Mouse (Mus musculus) inflammation-experienced regulatory T-cells (primary cell): ENCODE measurements around the gene Ciz1. TPM values are rescaled to one million over a fixed set of nuclear protein-coding genes. Genes with fewer than 3 reads are reported as not detected.

Source experiments
- polyA plus RNA-seq, 2 experiments: library from polyadenylated mRNA; unstranded; fragments of 100-300 nt; shearing (Covaris generic); gene quantifications; one replicate each; pipeline ENCODE4 v1.2.1; 2017

Ciz1 gene
- 100 to 1,000 TPM; 110 to 117 TPM for polyA plus RNA-seq

GRCm38 (mm10) chr2:32352151-32353006 is at the start of gene Ciz1:
TSS of gene Ciz1 (plus strand) at chr2:32352327.

GRCm38 (mm10) chr2:32353007-32353542 is 948 bp downstream of the Ciz1 start, which contains the start of gene Dnm1:
TSS of gene Dnm1 (minus strand) at chr2:32353338.

GRCm38 (mm10) chr2:32381775-32382223 is 29.7 kb downstream of the Ciz1 start, which contains the start of gene 1110008P14Rik:
TSS of gene 1110008P14Rik (minus strand) at chr2:32381938.

GRCm38 (mm10) chr2:32387706-32388490 is 35.8 kb downstream of the Ciz1 start, which contains the start of gene Lcn2:
TSS of gene Lcn2 (minus strand) at chr2:32388252.

GRCm38 (mm10) chr2:32395484-32395945 is 43.4 kb downstream of the Ciz1 start, which contains the start of gene Ptges2:
TSS of gene Ptges2 (plus strand) at chr2:32395896.

Other genes with a start within 250 kb of the Ciz1 start
- 10 to 100 TPM; 52.6 to 66.4 TPM for gene Prrc2b, start 201.2 kb upstream of the Ciz1 start, polyA plus RNA-seq
- gene Pomt1, start 115.7 kb upstream of the Ciz1 start, polyA plus RNA-seq = 1 to 10 TPM; 6.6 to 7.3 TPM
- 100 to 1,000 TPM in 1 of 2 experiments, 10 to 100 TPM in 1; 89.9 to 103 TPM for gene Uck1, start 92.2 kb upstream of the Ciz1 start, polyA plus RNA-seq
- gene Golga2, start 64.9 kb upstream of the Ciz1 start, polyA plus RNA-seq = 10 to 100 TPM; 41.9 to 42.0 TPM
- 100 to 1,000 TPM; 222 to 264 TPM for gene Swi5, start 64.3 kb upstream of the Ciz1 start, polyA plus RNA-seq
- under 1 TPM; 0.07 to 0.88 TPM for gene Dnm1, start 1.0 kb downstream of the Ciz1 start, polyA plus RNA-seq
- gene 1110008P14Rik, start 29.6 kb downstream of the Ciz1 start, polyA plus RNA-seq = 10 to 100 TPM; 61.9 to 74.2 TPM
- not detected for gene Lcn2, start 35.9 kb downstream of the Ciz1 start, polyA plus RNA-seq
- 10 to 100 TPM; 17.9 to 24.6 TPM for gene Ptges2, start 43.6 kb downstream of the Ciz1 start, polyA plus RNA-seq
- gene Naif1, start 98.1 kb downstream of the Ciz1 start, polyA plus RNA-seq = 10 to 100 TPM in 1 of 2 experiments, 1 to 10 TPM in 1; 8.7 to 14.3 TPM
- 10 to 100 TPM; 19.0 to 24.9 TPM for gene Slc25a25, start 99.1 kb downstream of the Ciz1 start, polyA plus RNA-seq
- 100 to 1,000 TPM; 112 to 232 TPM for gene Fam102a, start 183.0 kb downstream of the Ciz1 start, polyA plus RNA-seq
- 100 to 1,000 TPM in 1 of 2 experiments, 10 to 100 TPM in 1; 73.9 to 113 TPM for gene Dpm2, start 218.5 kb downstream of the Ciz1 start, polyA plus RNA-seq
- gene Pip5kl1, start 222.5 kb downstream of the Ciz1 start, polyA plus RNA-seq = 1 to 10 TPM in 1 of 2 experiments, under 1 TPM in 1; 0.27 to 1.9 TPM
- under 1 TPM in 1 of 2 experiments, not detected in 1; 0.94 TPM for gene 9430097D07Rik, start 223.4 kb downstream of the Ciz1 start, polyA plus RNA-seq
- gene St6galnac4, start 234.8 kb downstream of the Ciz1 start, polyA plus RNA-seq = 10 to 100 TPM; 32.7 to 45.6 TPM
- gene St6galnac6, start 247.4 kb downstream of the Ciz1 start, polyA plus RNA-seq = 1 to 10 TPM; 1.8 to 7.4 TPM